Mouse (Mus musculus) adrenal gland, adult 2 months (tissue): ENCODE data around the gene Rag1. TPM values are rescaled to one million over a fixed set of nuclear protein-coding genes. Genes with fewer than 3 reads are reported as not detected.

Source experiments
- DNase-seq: peaks from one replicate; pipeline ENCODE4 v3.0.0; 2021
- polyA plus RNA-seq: library from polyadenylated mRNA; depleted of rRNA; stranded (reverse); fragments of >200 nt; gene quantifications from 2 replicates; pipeline ENCODE4 v1.2.3, GENCODE M21; 2012; rRNA removed
- total RNA-seq, 2 experiments: library from RNA; stranded (reverse); gene quantifications; 2 replicates each; pipeline ENCODE4 v1.2.3; 2021

The Rag1 gene
- total and polyA plus RNA-seq, 3 experiments: 0.06 TPM; not detected in 2

DNA sequence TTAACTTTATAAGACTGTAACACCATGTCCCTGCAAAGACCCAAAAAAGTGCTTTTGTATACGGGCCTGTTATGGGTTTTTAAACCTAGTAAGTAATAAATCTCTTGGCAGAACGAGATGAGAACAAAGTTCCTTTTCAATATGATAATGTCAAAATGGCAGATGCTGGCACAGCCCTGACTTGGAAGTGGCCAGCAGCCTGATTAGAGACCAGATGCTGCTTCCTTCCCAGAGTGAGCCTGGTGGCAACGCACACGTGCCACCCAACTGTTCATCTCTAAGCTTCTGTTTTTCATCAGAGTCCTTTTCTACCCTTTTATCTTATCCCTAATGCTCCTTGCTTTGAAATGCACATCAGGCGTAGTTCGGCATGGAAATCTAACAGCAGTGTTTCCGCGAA is 57.9 kb downstream of the Rag1 start:
- DNase-seq: no peak

Other genes starting within 250 kb of the Rag1 start
- gene Rag2, start 24.8 kb downstream of the Rag1 start, total RNA-seq: not detected
- not detected in 2 replicates for gene Rag2, start 24.8 kb downstream of the Rag1 start, polyA plus RNA-seq
- gene B230118H07Rik, start within 50 bp of the Rag1 start, total RNA-seq: 10 to 100 TPM; 18.8 to 34.2 TPM
- 0.19 and 0.34 TPM in 2 replicates for gene B230118H07Rik, start within 50 bp of the Rag1 start, polyA plus RNA-seq
- gene Traf6, start 28.9 kb upstream of the Rag1 start, total RNA-seq: 10 to 100 TPM; 16.5 to 23.1 TPM
- 5.2 and 6.5 TPM in 2 replicates for gene Traf6, start 28.9 kb upstream of the Rag1 start, polyA plus RNA-seq
- gene Prr5l, start 233.5 kb upstream of the Rag1 start, total RNA-seq: 1 to 10 TPM; 4.0 to 5.0 TPM
- 6.4 and 7.0 TPM in 2 replicates for gene Prr5l, start 233.5 kb upstream of the Rag1 start, polyA plus RNA-seq
- gene Commd9, start 236.7 kb upstream of the Rag1 start, total RNA-seq: 10 to 100 TPM; 40.8 to 54.0 TPM
- 37.6 and 46.8 TPM in 2 replicates for gene Commd9, start 236.7 kb upstream of the Rag1 start, polyA plus RNA-seq